8 mouse cellular contexts compared by ENCODE assay signal in genomic region chr7:98164999-98165528, GRCm38 (mm10). TPM values are rescaled to one million over a fixed set of nuclear protein-coding genes. Genes with fewer than 3 reads are reported as not detected.
DNase-seq lines count a peak whose midpoint lies in the region; ATAC-seq and TF ChIP-seq lines count a peak whose summit lies in the region.

No protein-coding gene starts in this region.

- WGBS in heart, embryonic 13.5 days, result 49% methylated on average over 10 of the region's 10 CpGs
- WGBS in stomach, embryonic 14.5 days, result 47% methylated on average over 10 of the region's 10 CpGs

- H3K9me3 ChIP-seq in ES-Bruce4 (replicated peaks; ENCODE audit: control insufficient read depth, insufficient read depth, low read length, poor library complexity, severe bottlenecking), result no peaks in the 10 kb centered on the region
- H3K9me3 ChIP-seq in heart, embryonic 13.5 days, result no peaks in the 10 kb centered on the region
- H3K9me3 ChIP-seq in stomach, embryonic 14.5 days (ENCODE audit: control insufficient read depth, low read depth, low read length), result no peaks in the 10 kb centered on the region

- H3K4me2 ChIP-seq in heart, embryonic 13.5 days, result no peak overlapping the region
- H3K4me2 ChIP-seq in stomach, embryonic 14.5 days (replicated peaks; ENCODE audit: low read depth, low read length), result no peak overlapping the region

- no peak overlapping the region for H3K27ac ChIP-seq in ES-Bruce4 (ENCODE audit: insufficient read depth, low read length)
- peak overlapping the region; percentile 76 for H3K27ac ChIP-seq in heart, embryonic 13.5 days (replicated peaks)
- H3K27ac ChIP-seq in stomach, embryonic 14.5 days (ENCODE audit: low read length), result peak overlapping the region; percentile 75

- H3K4me1 ChIP-seq in ES-Bruce4 (ENCODE audit: control insufficient read depth, insufficient read depth, low read length), result peaks cover 29% of the 10 kb centered on the region
- peaks cover 47% of the 10 kb centered on the region for H3K4me1 ChIP-seq in heart, embryonic 13.5 days
- H3K4me1 ChIP-seq in stomach, embryonic 14.5 days (ENCODE audit: control insufficient read depth, insufficient read depth, low read length), result peaks cover 24% of the 10 kb centered on the region

- H3K9ac ChIP-seq in ES-Bruce4 (ENCODE audit: low read depth, poor library complexity, severe bottlenecking), result no peak overlapping the region
- H3K9ac ChIP-seq in heart, embryonic 13.5 days, result peak overlapping the region; percentile 53
- H3K9ac ChIP-seq in stomach, embryonic 14.5 days (replicated peaks; ENCODE audit: low read depth, low read length), result no peak overlapping the region

- peak; percentile 97 for DNase-seq in 416B (ENCODE audit: low read depth)
- peak; percentile 24 to 48 for DNase-seq in kidney, postnatal 36 days
- no peak for DNase-seq in right cerebral cortex, postnatal 25 days
- no peak for DNase-seq in adrenal gland, postnatal 25 days

- no peak for TF ChIP-seq EP300 in ES-Bruce4 (IDR thresholded peaks at IDR 0.05; ENCODE audit: insufficient read depth, low read depth, low read length)

- H3K4me3 ChIP-seq in ES-Bruce4 (ENCODE audit: low read depth, low read length), result no peak overlapping the region
- no peak overlapping the region for H3K4me3 ChIP-seq in heart, embryonic 13.5 days
- H3K4me3 ChIP-seq in stomach, embryonic 14.5 days (ENCODE audit: low read depth, low read length), result no peak overlapping the region

- H3K27me3 ChIP-seq in ES-Bruce4 (ENCODE audit: control insufficient read depth, insufficient read depth, low read length, poor library complexity, severe bottlenecking), result no peaks in the 10 kb centered on the region
- no peaks in the 10 kb centered on the region for H3K27me3 ChIP-seq in heart, embryonic 13.5 days (replicated peaks)
- H3K27me3 ChIP-seq in stomach, embryonic 14.5 days (ENCODE audit: control insufficient read depth, insufficient read depth, low read length), result no peaks in the 10 kb centered on the region

- TF ChIP-seq CTCF in ES-Bruce4 (IDR thresholded peaks at IDR 0.05; ENCODE audit: low read depth, low read length), result peak; percentile 30

- H3K36me3 ChIP-seq in ES-Bruce4 (ENCODE audit: control insufficient read depth, insufficient read depth, low read length, poor library complexity, severe bottlenecking), result no peaks in the 10 kb centered on the region
- no peaks in the 10 kb centered on the region for H3K36me3 ChIP-seq in heart, embryonic 13.5 days
- H3K36me3 ChIP-seq in stomach, embryonic 14.5 days (ENCODE audit: control insufficient read depth, insufficient read depth, low read length), result no peaks in the 10 kb centered on the region

- no peak for TF ChIP-seq POLR2A in ES-Bruce4 (IDR thresholded peaks at IDR 0.05; ENCODE audit: insufficient read depth, low read length)

- ATAC-seq in heart, embryonic 13.5 days (ENCODE audit: extremely low read depth, insufficient number of reproducible peaks, low FRiP score, low TSS enrichment), result peak; percentile 28; the same call in 1 of the 2 replicates
- peak; percentile 71 for ATAC-seq in megakaryocyte, adult 5-6 weeks (ENCODE audit: poor library complexity, severe bottlenecking)
- peak; percentile 66 for ATAC-seq in stomach, embryonic 14.5 days (ENCODE audit: insufficient number of reproducible peaks, insufficient read depth, low FRiP score, low read depth)

RNA-seq across cellular contexts. Expression of gene Capn5, which starts 13.0 kb away (rescaled TPM):
- 16.9 and 17.0 TPM in 2 replicates for polyA plus RNA-seq in ES-Bruce4 (2011; ENCODE audit: insufficient read depth, insufficient read length, low read depth, missing spikeins)
- 3.8 and 4.0 TPM in 2 replicates for polyA plus RNA-seq in heart, embryonic 13.5 days (2015; fragmentation: Nextera tagmentation; extraction: Ambion mirVana)
- total RNA-seq in megakaryocyte, adult 5-6 weeks (2015), result 1.1 TPM in 2 replicates
- 0.73 and 0.89 TPM in 2 replicates for total RNA-seq in megakaryocyte, adult 5-6 weeks (2017)
- polyA plus RNA-seq in stomach, embryonic 14.5 days (2014; fragmentation: Nextera tagmentation; extraction: Ambion mirVana), result 5.9 and 7.2 TPM in 2 replicates
- 4.0 and 9.5 TPM in 2 replicates for total RNA-seq in adrenal gland, postnatal 25 days (2021)

RNA-seq across cellular contexts. Expression of gene Omp, which starts 19.8 kb away (rescaled TPM):
- polyA plus RNA-seq in ES-Bruce4 (2011; ENCODE audit: insufficient read depth, insufficient read length, low read depth, missing spikeins), result 0.82 and 1.1 TPM in 2 replicates
- 0.11 and 0.15 TPM in 2 replicates for polyA plus RNA-seq in heart, embryonic 13.5 days (2015; fragmentation: Nextera tagmentation; extraction: Ambion mirVana)
- total RNA-seq in megakaryocyte, adult 5-6 weeks (2015), result not detected in 2 replicates
- not detected in 2 replicates for total RNA-seq in megakaryocyte, adult 5-6 weeks (2017)
- 0.33 TPM in 1 of 2 replicates, not detected in the other for polyA plus RNA-seq in stomach, embryonic 14.5 days (2014; fragmentation: Nextera tagmentation; extraction: Ambion mirVana)
- total RNA-seq in adrenal gland, postnatal 25 days (2021), result 5.2 and 5.4 TPM in 2 replicates

RNA-seq across cellular contexts. Expression of gene B3gnt6, which starts 34.2 kb away (rescaled TPM):
- polyA plus RNA-seq in ES-Bruce4 (2011; ENCODE audit: insufficient read depth, insufficient read length, low read depth, missing spikeins), result not detected in 2 replicates
- not detected in 2 replicates for polyA plus RNA-seq in heart, embryonic 13.5 days (2015; fragmentation: Nextera tagmentation; extraction: Ambion mirVana)
- 0.11 and 0.38 TPM in 2 replicates for total RNA-seq in megakaryocyte, adult 5-6 weeks (2015)
- total RNA-seq in megakaryocyte, adult 5-6 weeks (2017), result 0.28 and 0.59 TPM in 2 replicates
- 0.10 TPM in 1 of 2 replicates, not detected in the other for polyA plus RNA-seq in stomach, embryonic 14.5 days (2014; fragmentation: Nextera tagmentation; extraction: Ambion mirVana)
- 5.6 and 12.4 TPM in 2 replicates for total RNA-seq in adrenal gland, postnatal 25 days (2021)

RNA-seq across cellular contexts. Expression of gene Myo7a, which starts 45.7 kb away (rescaled TPM):
- polyA plus RNA-seq in ES-Bruce4 (2011; ENCODE audit: insufficient read depth, insufficient read length, low read depth, missing spikeins), result 8.0 and 11.6 TPM in 2 replicates
- 8.6 and 8.7 TPM in 2 replicates for polyA plus RNA-seq in heart, embryonic 13.5 days (2015; fragmentation: Nextera tagmentation; extraction: Ambion mirVana)
- total RNA-seq in megakaryocyte, adult 5-6 weeks (2015), result 7.3 and 8.4 TPM in 2 replicates
- 12.7 and 13.9 TPM in 2 replicates for total RNA-seq in megakaryocyte, adult 5-6 weeks (2017)
- polyA plus RNA-seq in stomach, embryonic 14.5 days (2014; fragmentation: Nextera tagmentation; extraction: Ambion mirVana), result 10.1 and 12.7 TPM in 2 replicates
- 91.2 and 206 TPM in 2 replicates for total RNA-seq in adrenal gland, postnatal 25 days (2021)

Comparison
In these comparisons a context has a peak if more than half of its experiments do, and no peak if none do; other contexts are left out.
1. DNase-seq: peak in 416B (single experiment) and kidney, postnatal 36 days (2 of 2); none in right cerebral cortex, postnatal 25 days (single experiment) and adrenal gland, postnatal 25 days (single experiment).
2. Peak in every context shown above with its lines, with median percentiles within 50 percentile points of each other: ATAC-seq.